In the genomic region with DNA sequence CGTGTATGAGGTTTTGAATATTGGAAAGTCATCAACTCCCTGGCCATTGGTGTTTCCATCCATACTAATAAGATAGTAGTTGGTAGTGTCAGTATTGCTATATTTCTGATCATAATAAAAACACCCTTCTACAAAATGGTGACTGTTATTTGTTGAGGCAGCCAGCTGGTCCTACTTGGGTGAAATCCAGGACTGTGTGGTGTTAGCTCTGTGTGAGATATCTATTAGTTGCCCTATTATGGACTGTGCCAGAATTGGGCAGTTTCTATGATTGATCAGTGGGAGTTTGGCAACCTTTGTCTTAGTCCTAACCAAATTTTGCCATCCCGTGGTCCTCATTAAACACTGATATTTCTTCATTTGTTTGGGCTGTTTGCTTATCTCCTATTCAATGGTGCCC, we compare ENCODE assay signal across 29 mouse cellular contexts. TPM values are rescaled to one million over a fixed set of nuclear protein-coding genes. Genes with fewer than 3 reads are reported as not detected.
A peak's percentile ranks its signal among the peaks of the same experiment; 100 is the strongest.
DNase-seq lines count a peak whose midpoint lies in the region; ATAC-seq and TF ChIP-seq lines count a peak whose summit lies in the region.
"Had no signal": no experiment of that assay in that cellular context is flagged by ENCODE, and none has a peak within 500 bp of the region (broad histone marks: within the 10 kb centered on the region; RNA-seq: fewer than 3 reads in every experiment).

No protein-coding gene starts in this region.

- no peaks in the 10 kb centered on the region for H3K9me3 ChIP-seq in hindbrain, embryonic 14.5 days (ENCODE audit: control insufficient read depth, low read length)
- H3K9me3 ChIP-seq: embryonic facial prominence, embryonic 10.5 days; embryonic facial prominence, embryonic 15.5 days; forebrain, embryonic 12.5 days; heart, embryonic 10.5 days; heart, embryonic 15.5 days; limb, embryonic 10.5 days; limb, embryonic 15.5 days; liver, embryonic 15.5 days; midbrain, embryonic 15.5 days; stomach, embryonic 15.5 days had no signal

- WGBS in hindbrain, embryonic 14.5 days = 86% methylated on average over 2 of the region's 2 CpGs

- H3K4me2 ChIP-seq in hindbrain, embryonic 14.5 days (replicated peaks) = no peak overlapping the region
- H3K4me2 ChIP-seq: embryonic facial prominence, embryonic 15.5 days; forebrain, embryonic 12.5 days; heart, embryonic 15.5 days; limb, embryonic 15.5 days; liver, embryonic 15.5 days; lung, embryonic 14.5 days; midbrain, embryonic 15.5 days; stomach, embryonic 15.5 days had no signal

- no peak for DNase-seq in cerebellum, adult 8-10 months
- DNase-seq in left cerebral cortex, adult 2 months (ENCODE audit: extremely low spot score in 1 of 2, low spot score in 2 of 2) = no peak
- no peak for DNase-seq in left cerebral cortex, postnatal 36 days (ENCODE audit: low spot score in 2 of 2)
- peak; percentile 80 for DNase-seq in cerebellum, adult 9-10 months
- DNase-seq in hindbrain, embryonic 14.5 days (ENCODE audit: low spot score) = no peak
- DNase-seq: adrenal gland, postnatal 10 days; gastrocnemius, postnatal 14 days; kidney, postnatal 25 days; lung, embryonic 14.5 days; lung, postnatal 14 days; right cerebral cortex, postnatal 25 days; thymus, postnatal 14 days had no signal

- no peak for TF ChIP-seq POLR2A in cortical plate, adult 2 months (IDR thresholded peaks at IDR 0.05; ENCODE audit: extremely low read depth, insufficient read depth, low read length)

- TF ChIP-seq CTCF in left cerebral cortex, adult 2 months (IDR thresholded peaks at IDR 0.05) = no peak
- TF ChIP-seq CTCF in cortical plate, adult 2 months (IDR thresholded peaks at IDR 0.05; ENCODE audit: extremely low read depth, insufficient read depth, low read length) = no peak

- no peak overlapping the region for H3K4me3 ChIP-seq in left cerebral cortex, adult 2 months
- no peak overlapping the region for H3K4me3 ChIP-seq in cortical plate, adult 2 months (ENCODE audit: insufficient read depth, low read length)
- no peak overlapping the region for H3K4me3 ChIP-seq in hindbrain, embryonic 14.5 days (replicated peaks; ENCODE audit: low read length)
- H3K4me3 ChIP-seq: embryonic facial prominence, embryonic 10.5 days; embryonic facial prominence, embryonic 15.5 days; forebrain, embryonic 12.5 days; heart, embryonic 10.5 days; heart, embryonic 15.5 days; limb, embryonic 10.5 days; limb, embryonic 15.5 days; liver, embryonic 15.5 days; midbrain, embryonic 15.5 days; stomach, embryonic 15.5 days had no signal

- peak overlapping the region; percentile 5; the same call in 1 of the 2 replicates for H3K27ac ChIP-seq in left cerebral cortex, adult 2 months
- 0 out of 2 replicates have a peak overlapping the region, but pooled peaks have one; percentile 13 for H3K27ac ChIP-seq in cortical plate, adult 2 months (ENCODE audit: insufficient read depth, low read length)
- no peak overlapping the region for H3K27ac ChIP-seq in hindbrain, embryonic 14.5 days
- H3K27ac ChIP-seq: embryonic facial prominence, embryonic 10.5 days; embryonic facial prominence, embryonic 15.5 days; forebrain, embryonic 12.5 days; heart, embryonic 10.5 days; heart, embryonic 15.5 days; limb, embryonic 10.5 days; limb, embryonic 15.5 days; liver, embryonic 15.5 days; midbrain, embryonic 15.5 days; stomach, embryonic 15.5 days had no signal

- no peak overlapping the region for H3K9ac ChIP-seq in hindbrain, embryonic 14.5 days
- H3K9ac ChIP-seq: embryonic facial prominence, embryonic 15.5 days; forebrain, embryonic 12.5 days; heart, embryonic 15.5 days; limb, embryonic 15.5 days; liver, embryonic 15.5 days; lung, embryonic 14.5 days; midbrain, embryonic 15.5 days; stomach, embryonic 15.5 days had no signal

- peak; percentile 74 for ATAC-seq in cerebellum, adult (ENCODE audit: insufficient number of reproducible peaks, low FRiP score, low TSS enrichment)
- ATAC-seq in hindbrain, embryonic 14.5 days (ENCODE audit: low FRiP score) = no peak
- ATAC-seq: activated CD4-positive, CD25-positive, alpha-beta regulatory T cell, adult 4 months; intestine, postnatal 0 days; midbrain, embryonic 15.5 days had no signal

- intact Hi-C loops in left cerebral cortex, adult 2 months (cut with DNase I) = loop anchor here (5.0 kb wide), 1 partner anchor 291 kb away; no protein-coding TSS in a partner anchor
- intact Hi-C loops in left cerebral cortex, postnatal 36 days (cut with DNase I) = no loop called here

- peaks cover 7% of the 10 kb centered on the region; the same call in 1 of the 2 replicates for H3K36me3 ChIP-seq in hindbrain, embryonic 14.5 days (replicated peaks; ENCODE audit: control insufficient read depth, insufficient read depth)
- H3K36me3 ChIP-seq: embryonic facial prominence, embryonic 15.5 days; forebrain, embryonic 12.5 days; heart, embryonic 10.5 days; heart, embryonic 15.5 days; limb, embryonic 10.5 days; limb, embryonic 15.5 days; liver, embryonic 15.5 days; stomach, embryonic 15.5 days had no signal

- no peaks in the 10 kb centered on the region for H3K27me3 ChIP-seq in hindbrain, embryonic 14.5 days (ENCODE audit: control insufficient read depth, insufficient read depth, low read length)
- H3K27me3 ChIP-seq: CH12.LX; embryonic facial prominence, embryonic 15.5 days; forebrain, embryonic 12.5 days; heart, embryonic 15.5 days; limb, embryonic 15.5 days; liver, embryonic 15.5 days; midbrain, embryonic 15.5 days; stomach, embryonic 15.5 days had no signal

- H3K4me1 ChIP-seq in cortical plate, adult 2 months (ENCODE audit: control insufficient read depth, insufficient read depth, low read length) = no peaks in the 10 kb centered on the region
- no peaks in the 10 kb centered on the region for H3K4me1 ChIP-seq in hindbrain, embryonic 14.5 days (replicated peaks; ENCODE audit: control insufficient read depth, insufficient read depth, low read length)
- H3K4me1 ChIP-seq: embryonic facial prominence, embryonic 10.5 days; embryonic facial prominence, embryonic 15.5 days; forebrain, embryonic 12.5 days; heart, embryonic 10.5 days; heart, embryonic 15.5 days; limb, embryonic 10.5 days; limb, embryonic 15.5 days; liver, embryonic 15.5 days; midbrain, embryonic 15.5 days; stomach, embryonic 15.5 days had no signal

RNA-seq across cellular contexts. Expression of gene Gap43, which starts 14.3 kb away (rescaled TPM):
- total RNA-seq in left cerebral cortex, adult 2 months (2021) = 100 to 1,000 TPM; 302 to 315 TPM
- 100 to 1,000 TPM; 323 to 332 TPM for total RNA-seq in left cerebral cortex, postnatal 36 days (2021)
- 282 and 317 TPM in 2 replicates for polyA plus RNA-seq in cortical plate, adult 2 months (2012; rRNA removed)
- 1,468 and 1,692 TPM in 2 replicates for polyA plus RNA-seq in hindbrain, embryonic 14.5 days (2014; fragmentation: Nextera tagmentation; extraction: Ambion mirVana)
- total RNA-seq: CH12.LX; granulocyte monocyte progenitor cell, adult 5-6 weeks; neutrophil, adult 5-6 weeks had no signal
- polyA plus RNA-seq: activated CD4-positive, CD25-positive, alpha-beta regulatory T cell, adult 4 months had no signal
